Mouse (Mus musculus): ENCODE results near the gene Gm3448. TPM values are rescaled to one million over a fixed set of nuclear protein-coding genes. Genes with fewer than 3 reads are reported as not detected.
"Not testable (repeated sequence)": the region's sequence is repeated elsewhere in the genome, so short reads cannot be mapped to it uniquely, and the experiment has no call there.

Gene Gm3448
- total and polyA plus RNA-seq, 2 experiments from 2014 or later = 0.04 to 3.0 TPM

GRCm38 (mm10) chr17:15055925-15056324 is 14.6 kb upstream of the Gm3448 start:
- no peak overlapping the region for H3K9ac ChIP-seq (replicated peaks; ENCODE audit: low read depth, low read length)
- TF ChIP-seq EP300 (IDR thresholded peaks at IDR 0.05; ENCODE audit: low read depth) (no peak), CTCF (IDR thresholded peaks at IDR 0.05; ENCODE audit: low read depth) (no peak)
- peaks cover 14% of the 10 kb centered on the region for H3K4me1 ChIP-seq (ENCODE audit: control insufficient read depth, insufficient read depth)
- peaks cover 9% of the 10 kb centered on the region; the same call in 1 of the 2 replicates for H3K36me3 ChIP-seq (replicated peaks; ENCODE audit: control insufficient read depth, insufficient read depth, low read length)
- H3K9me3 ChIP-seq (replicated peaks; ENCODE audit: control insufficient read depth, low read length) = no peaks in the 10 kb centered on the region
- no peak overlapping the region for H3K4me2 ChIP-seq (ENCODE audit: low read depth, low read length)
- no peak overlapping the region for H3K27ac ChIP-seq (ENCODE audit: low read depth)
- DNase-seq (ENCODE audit: low spot score) (no peak), ATAC-seq (ENCODE audit: insufficient read depth, low read depth) (no peak)
- no peaks in the 10 kb centered on the region for H3K27me3 ChIP-seq (ENCODE audit: control insufficient read depth, insufficient read depth, low read length)
- no peak overlapping the region for H3K4me3 ChIP-seq (ENCODE audit: low read depth, low read length)
- WGBS = 49% methylated on average over 4 of the region's 4 CpGs

- ATAC-seq (ENCODE audit: insufficient read depth, low read depth); H3K4me3 ChIP-seq (ENCODE audit: low read depth, low read length); H3K36me3 ChIP-seq (replicated peaks; ENCODE audit: control insufficient read depth, insufficient read depth, low read length); H3K27me3 ChIP-seq (ENCODE audit: control insufficient read depth, insufficient read depth, low read length); H3K4me2 ChIP-seq (ENCODE audit: low read depth, low read length); H3K9ac ChIP-seq (replicated peaks; ENCODE audit: low read depth, low read length); H3K27ac ChIP-seq (ENCODE audit: low read depth); DNase-seq (ENCODE audit: low spot score); H3K9me3 ChIP-seq (replicated peaks; ENCODE audit: control insufficient read depth, low read length): not testable (repeated sequence)
- 91% methylated on average over 9 of the region's 13 CpGs for WGBS
- peaks cover 14% of the 10 kb centered on the region for H3K4me1 ChIP-seq (ENCODE audit: control insufficient read depth, insufficient read depth)
Measured at GRCm38 (mm10) chr17:15053829-15054200, 12.5 kb upstream of the Gm3448 start.

DNA sequence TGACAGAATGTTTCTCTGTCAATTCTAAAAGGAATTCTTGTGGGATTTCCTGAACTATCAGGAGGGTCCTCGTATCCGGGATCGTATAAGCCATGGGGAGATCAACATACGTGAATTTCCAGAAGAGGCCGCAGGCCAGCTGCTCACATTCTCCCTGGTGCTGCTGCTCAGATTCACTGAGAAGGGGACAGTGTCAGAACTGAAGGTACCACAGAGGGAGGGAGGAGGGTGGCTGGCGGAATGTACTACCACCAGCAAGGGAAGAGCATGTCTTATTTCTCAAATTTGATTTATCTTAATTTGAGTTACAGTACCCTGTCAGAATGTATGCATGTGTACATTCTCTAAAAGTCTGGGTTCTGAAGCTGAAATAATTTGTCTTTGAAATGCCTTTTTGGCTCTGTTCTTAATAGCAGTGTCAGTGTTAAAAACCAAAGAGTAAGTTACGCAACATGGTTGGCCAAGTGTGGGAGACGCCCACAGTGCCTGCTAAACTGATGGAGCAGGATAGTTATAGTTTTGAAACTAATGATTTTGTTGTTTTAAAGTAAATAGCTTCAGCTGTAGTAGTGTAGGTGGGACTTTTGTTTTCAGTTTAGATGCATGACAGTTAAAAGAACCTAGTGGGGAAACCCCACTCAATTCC is 12.0 kb upstream of the Gm3448 start:
- H3K27ac ChIP-seq (ENCODE audit: low read depth); H3K9ac ChIP-seq (replicated peaks; ENCODE audit: low read depth, low read length); DNase-seq (ENCODE audit: low spot score); H3K4me2 ChIP-seq (ENCODE audit: low read depth, low read length); H3K4me3 ChIP-seq (ENCODE audit: low read depth, low read length); H3K4me1 ChIP-seq (ENCODE audit: control insufficient read depth, insufficient read depth); H3K36me3 ChIP-seq (replicated peaks; ENCODE audit: control insufficient read depth, insufficient read depth, low read length); H3K27me3 ChIP-seq (ENCODE audit: control insufficient read depth, insufficient read depth, low read length); H3K9me3 ChIP-seq (replicated peaks; ENCODE audit: control insufficient read depth, low read length); ATAC-seq (ENCODE audit: insufficient read depth, low read depth): not testable (repeated sequence)
- WGBS = 93% methylated on average over 5 of the region's 8 CpGs

DNA sequence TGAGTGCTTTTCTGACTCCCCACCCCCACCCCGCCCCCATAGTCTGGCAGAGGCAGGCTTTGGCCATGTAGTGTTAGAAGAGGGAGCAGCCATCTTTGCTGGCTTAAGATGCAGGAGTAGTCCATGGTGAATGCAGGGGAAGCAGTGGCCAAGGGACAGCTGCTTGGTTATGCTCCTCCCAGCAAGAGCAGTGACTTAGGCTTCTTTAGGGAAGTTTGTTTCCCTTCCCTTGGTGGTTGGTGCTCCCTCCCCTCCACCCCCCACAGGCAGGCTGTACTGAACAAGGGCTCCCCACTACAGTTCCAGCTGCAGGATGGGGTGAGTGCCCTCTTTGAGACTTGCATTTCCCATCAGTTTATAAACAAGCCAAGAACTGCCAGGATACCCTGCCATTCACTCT is 11.4 kb upstream of the Gm3448 start:
- ATAC-seq (ENCODE audit: insufficient read depth, low read depth); H3K27ac ChIP-seq (ENCODE audit: low read depth); H3K9me3 ChIP-seq (replicated peaks; ENCODE audit: control insufficient read depth, low read length); H3K4me1 ChIP-seq (ENCODE audit: control insufficient read depth, insufficient read depth); H3K9ac ChIP-seq (replicated peaks; ENCODE audit: low read depth, low read length); H3K27me3 ChIP-seq (ENCODE audit: control insufficient read depth, insufficient read depth, low read length); H3K4me3 ChIP-seq (ENCODE audit: low read depth, low read length); DNase-seq (ENCODE audit: low spot score); H3K4me2 ChIP-seq (ENCODE audit: low read depth, low read length); H3K36me3 ChIP-seq (replicated peaks; ENCODE audit: control insufficient read depth, insufficient read depth, low read length): not testable (repeated sequence)
- WGBS = 64% methylated on average over 1 of the region's 1 CpGs

DNA sequence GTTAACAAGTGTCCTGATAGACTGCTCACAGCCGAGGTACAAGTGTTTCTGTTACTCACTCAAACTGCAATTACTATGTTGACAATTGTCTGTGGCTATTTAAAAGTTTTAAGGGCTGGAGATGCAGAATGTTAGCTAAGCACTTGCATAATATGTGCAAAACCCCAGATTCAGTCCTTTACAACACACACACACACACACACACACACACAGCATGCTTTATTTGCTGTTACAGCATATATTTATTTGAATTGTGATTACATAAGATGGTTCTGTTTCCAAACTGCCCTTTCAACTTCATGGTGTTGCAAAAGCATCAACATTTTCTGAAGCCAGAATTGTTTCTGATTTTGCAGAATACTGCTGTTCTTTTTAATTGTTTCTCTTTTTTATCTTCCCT is 9.0 kb upstream of the Gm3448 start:
- H3K27ac ChIP-seq (ENCODE audit: low read depth); ATAC-seq (ENCODE audit: insufficient read depth, low read depth); H3K36me3 ChIP-seq (replicated peaks; ENCODE audit: control insufficient read depth, insufficient read depth, low read length); H3K9me3 ChIP-seq (replicated peaks; ENCODE audit: control insufficient read depth, low read length); H3K4me3 ChIP-seq (ENCODE audit: low read depth, low read length); H3K27me3 ChIP-seq (ENCODE audit: control insufficient read depth, insufficient read depth, low read length); DNase-seq (ENCODE audit: low spot score); H3K4me1 ChIP-seq (ENCODE audit: control insufficient read depth, insufficient read depth); H3K9ac ChIP-seq (replicated peaks; ENCODE audit: low read depth, low read length); H3K4me2 ChIP-seq (ENCODE audit: low read depth, low read length): not testable (repeated sequence)
- no CpG with 5 or more reads among the region's 1 CpGs for WGBS

- not testable (repeated sequence) for H3K27ac ChIP-seq (ENCODE audit: low read depth); H3K9me3 ChIP-seq (replicated peaks; ENCODE audit: control insufficient read depth, low read length); H3K9ac ChIP-seq (replicated peaks; ENCODE audit: low read depth, low read length); H3K4me2 ChIP-seq (ENCODE audit: low read depth, low read length); H3K4me1 ChIP-seq (ENCODE audit: control insufficient read depth, insufficient read depth); H3K4me3 ChIP-seq (ENCODE audit: low read depth, low read length); DNase-seq (ENCODE audit: low spot score); H3K27me3 ChIP-seq (ENCODE audit: control insufficient read depth, insufficient read depth, low read length); H3K36me3 ChIP-seq (replicated peaks; ENCODE audit: control insufficient read depth, insufficient read depth, low read length); ATAC-seq (ENCODE audit: insufficient read depth, low read depth)
- no CpG with 5 or more reads among the region's 3 CpGs for WGBS
Measured at GRCm38 (mm10) chr17:15040455-15040854, 882 bp downstream of the Gm3448 start.

DNA sequence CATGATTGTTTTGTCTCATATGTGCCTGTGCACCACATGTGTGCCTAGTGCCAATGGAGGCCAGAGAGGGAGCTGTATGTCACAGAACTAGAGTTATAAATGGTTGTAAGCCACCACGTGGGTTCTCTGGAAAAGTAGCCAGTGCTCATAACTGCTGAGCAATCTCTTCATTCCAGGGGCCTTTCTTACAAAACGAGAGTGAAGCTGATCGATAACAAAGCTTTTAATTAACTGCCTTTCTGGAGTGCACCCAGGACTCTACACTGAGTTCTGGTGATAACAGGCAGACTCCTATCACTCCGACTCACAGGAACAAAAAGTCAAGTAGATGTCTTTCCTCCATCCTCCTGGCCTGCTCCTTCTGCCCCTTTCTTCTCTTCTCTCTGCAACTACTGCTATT is 9.9 kb downstream of the Gm3448 start:
- not testable (repeated sequence) for H3K9me3 ChIP-seq (replicated peaks; ENCODE audit: control insufficient read depth, low read length); H3K27me3 ChIP-seq (ENCODE audit: control insufficient read depth, insufficient read depth, low read length); H3K4me2 ChIP-seq (ENCODE audit: low read depth, low read length); H3K27ac ChIP-seq (ENCODE audit: low read depth); ATAC-seq (ENCODE audit: insufficient read depth, low read depth); DNase-seq (ENCODE audit: low spot score); H3K4me1 ChIP-seq (ENCODE audit: control insufficient read depth, insufficient read depth); H3K4me3 ChIP-seq (ENCODE audit: low read depth, low read length); H3K9ac ChIP-seq (replicated peaks; ENCODE audit: low read depth, low read length); H3K36me3 ChIP-seq (replicated peaks; ENCODE audit: control insufficient read depth, insufficient read depth, low read length)
- no CpG with 5 or more reads among the region's 4 CpGs for WGBS

GRCm38 (mm10) chr17:15025513-15025912 is 15.8 kb downstream of the Gm3448 start:
- not testable (repeated sequence) for H3K9ac ChIP-seq (replicated peaks; ENCODE audit: low read depth, low read length)
- WGBS = no CpG with 5 or more reads among the region's 6 CpGs

More at GRCm38 (mm10) chr17:15025513-15025912, 15.8 kb downstream of the Gm3448 start:
- not testable (repeated sequence) for H3K4me2 ChIP-seq (ENCODE audit: low read depth, low read length); H3K4me1 ChIP-seq (ENCODE audit: control insufficient read depth, insufficient read depth); H3K4me3 ChIP-seq (ENCODE audit: low read depth, low read length); DNase-seq (ENCODE audit: low spot score); H3K9me3 ChIP-seq (replicated peaks; ENCODE audit: control insufficient read depth, low read length); H3K27ac ChIP-seq (ENCODE audit: low read depth); H3K36me3 ChIP-seq (replicated peaks; ENCODE audit: control insufficient read depth, insufficient read depth, low read length); ATAC-seq (ENCODE audit: insufficient read depth, low read depth); H3K27me3 ChIP-seq (ENCODE audit: control insufficient read depth, insufficient read depth, low read length)

Data from heart, postnatal 0 days (tissue).